Mouse (Mus musculus) testis, adult 2 months (tissue): ENCODE measurements at regions not wholly inside any gene's neighbourhood (a gene's known extent, or its start where the extent isn't known, plus 50 kb on each side); places are given as distances from the start of the nearest gene placed in this dataset.

ENCODE experiments used
- CTCF ChIP-seq: fragments of 200-500 bp; IDR thresholded peaks from 2 replicates; pipeline ENCODE4 v1.5.1; 2012; ENCODE audit warnings: low read depth, mild to moderate bottlenecking, inconsistent platforms, low read length, moderate library complexity; ENCODE audit not compliant: control insufficient read depth, insufficient read depth, insufficient replicate concordance
- POLR2A ChIP-seq: fragments of 200-500 bp; IDR thresholded peaks from 2 replicates; pipeline ENCODE4 v1.6.1; 2012; ENCODE audit warnings: low read depth, mild to moderate bottlenecking, inconsistent platforms, low read length, moderate library complexity; ENCODE audit not compliant: control insufficient read depth

- TF ChIP-seq CTCF (no peak), POLR2A (no peak)
Observed at GRCm38 (mm10) chr1:176505441-176505840, 230.3 kb upstream of the Pld5 start.
